Mouse (Mus musculus): ENCODE measurements around the gene Slc22a6.

Slc22a6 gene

DNA sequence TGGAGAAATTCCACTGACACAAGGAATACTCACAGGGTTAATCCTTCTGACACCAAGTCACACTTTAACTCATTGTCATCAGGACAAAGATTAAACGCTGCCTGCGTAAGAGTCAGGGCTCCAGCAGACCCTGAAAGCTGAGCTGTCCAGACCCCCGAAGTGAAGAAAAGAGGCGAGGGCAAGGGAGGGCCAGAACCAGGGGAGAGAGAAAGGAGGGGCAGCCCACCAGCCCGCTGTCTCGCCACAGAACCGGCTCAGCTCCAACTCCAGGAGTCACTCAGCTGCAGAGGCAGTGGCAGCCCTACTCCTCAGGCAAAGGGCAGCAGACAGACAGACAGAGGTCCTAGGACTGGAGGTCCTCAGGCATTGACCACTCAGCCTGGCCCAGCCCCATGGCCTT, at the start of gene Slc22a6:
TSS of gene Slc22a6 (plus strand) at position 136 of the 400 bp plus-strand sequence.
- DNase-seq (ENCODE audit: low read depth, low spot score), result no peak

DNA sequence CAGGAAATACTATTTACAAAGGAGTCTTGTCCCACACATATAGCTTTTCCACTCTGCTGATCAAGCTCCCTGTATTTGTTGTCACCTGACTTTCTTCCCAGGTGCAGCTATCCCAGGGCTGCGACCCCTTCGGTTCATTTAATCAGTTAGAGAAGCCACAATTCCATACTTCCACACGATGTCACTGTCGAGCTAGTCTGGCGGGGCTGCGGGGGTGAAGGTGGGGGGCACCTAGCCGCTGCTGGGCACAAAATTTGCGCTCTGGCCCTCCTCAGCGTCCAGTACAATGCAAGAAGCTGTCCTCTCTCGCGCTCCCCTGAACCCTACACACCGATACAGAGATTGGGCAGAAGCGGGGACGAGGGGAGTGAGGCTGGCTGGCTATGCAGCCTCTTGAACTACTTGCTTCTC, 48.4 kb upstream of the Slc22a6 start:
- DNase-seq (ENCODE audit: low read depth, low spot score), result no peak

DNA sequence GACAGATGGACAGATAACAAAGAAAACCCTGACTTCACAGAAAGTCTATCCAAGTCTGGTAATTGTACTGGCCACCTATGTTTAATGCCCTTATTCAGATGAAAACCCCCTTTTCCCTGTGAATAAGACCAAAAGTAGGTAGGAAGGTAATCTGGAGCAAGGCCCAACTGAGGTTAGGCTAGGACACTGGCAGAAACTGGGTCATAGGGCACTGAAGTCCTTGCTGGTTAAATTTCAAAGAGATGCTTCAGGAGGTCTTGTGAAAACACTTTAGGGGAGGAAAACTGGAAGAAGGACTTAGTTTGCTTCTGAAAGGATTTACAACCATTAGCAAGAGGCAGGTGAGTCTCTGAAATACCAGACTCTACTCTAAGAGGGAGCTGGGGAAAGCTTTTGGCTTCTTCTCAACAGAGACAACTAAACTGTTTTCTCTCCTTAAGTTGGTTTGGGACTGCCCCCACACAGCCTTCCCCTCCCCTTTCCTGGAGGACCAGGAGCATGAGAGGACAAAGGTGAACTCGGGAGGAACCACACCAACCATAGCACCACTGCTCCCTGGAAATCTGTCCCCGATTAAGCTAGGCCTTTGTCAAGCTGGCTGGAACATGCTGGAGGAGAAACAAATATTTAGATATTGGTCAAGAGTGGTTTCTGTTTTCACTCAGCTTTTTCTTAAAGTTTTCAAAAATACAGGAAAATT, 47.3 kb upstream of the Slc22a6 start:
- DNase-seq (ENCODE audit: low read depth, low spot score), result no peak

DNA sequence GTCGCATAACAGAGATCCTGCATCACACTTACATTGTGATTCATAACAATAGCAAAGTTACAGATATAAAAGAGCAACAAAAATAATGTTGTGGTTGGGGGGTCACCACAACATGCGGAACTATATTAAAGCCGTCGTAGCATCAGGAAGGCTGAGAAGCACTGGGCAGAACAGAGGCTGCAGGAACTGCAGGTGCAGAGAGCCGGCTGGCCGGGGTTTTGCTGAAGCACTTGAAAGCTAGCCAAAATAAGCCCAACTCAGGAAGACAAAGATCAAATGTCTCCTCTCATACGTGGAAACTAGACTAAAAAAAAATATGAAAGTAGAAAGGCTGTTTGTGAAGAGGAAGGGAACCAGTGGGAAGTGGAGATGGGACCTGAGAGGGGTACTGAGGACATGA, 46.1 kb upstream of the Slc22a6 start:
- peak; percentile 2 for DNase-seq (ENCODE audit: low read depth, low spot score)

DNA sequence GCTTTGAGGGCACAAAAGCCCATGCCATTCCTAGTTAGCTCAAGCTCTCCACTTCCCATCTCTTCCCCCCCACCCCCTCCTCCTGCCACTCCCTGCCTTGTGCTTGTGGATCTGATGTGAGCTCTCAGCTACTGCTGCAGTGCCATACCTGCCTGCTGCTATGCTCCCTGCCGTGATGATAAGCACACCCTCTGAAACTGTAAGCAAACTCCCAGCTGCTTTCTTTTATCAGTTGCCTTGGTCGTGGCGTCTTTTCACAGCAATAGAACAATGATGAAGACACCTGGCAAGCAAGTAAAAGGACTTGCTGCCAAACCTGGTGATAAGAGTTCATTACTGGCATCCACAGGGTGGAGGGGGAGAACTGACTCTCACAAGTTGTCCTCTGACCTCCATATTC, 45.4 kb upstream of the Slc22a6 start:
- no peak for DNase-seq (ENCODE audit: low read depth, low spot score)

DNA sequence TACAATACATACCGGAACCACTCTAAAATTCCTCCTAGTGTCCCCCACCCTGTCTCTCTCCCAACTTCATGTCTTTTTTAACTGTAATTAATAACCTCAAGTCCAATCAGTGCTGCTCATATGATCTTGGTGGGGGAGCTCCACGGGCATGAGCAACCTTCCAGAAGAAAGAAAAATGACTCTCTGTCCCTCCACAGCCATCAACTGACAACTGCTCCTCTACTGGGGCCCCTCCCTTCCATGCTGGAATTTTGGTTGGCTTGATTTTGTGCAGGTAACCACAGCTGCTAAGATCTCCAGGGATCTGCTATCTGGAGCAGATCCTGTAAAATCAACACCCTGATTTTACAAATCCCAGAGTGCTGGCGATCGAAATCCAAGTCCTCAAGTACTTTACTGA, 40.4 kb upstream of the Slc22a6 start:
- DNase-seq (ENCODE audit: low read depth, low spot score), result no peak

DNA sequence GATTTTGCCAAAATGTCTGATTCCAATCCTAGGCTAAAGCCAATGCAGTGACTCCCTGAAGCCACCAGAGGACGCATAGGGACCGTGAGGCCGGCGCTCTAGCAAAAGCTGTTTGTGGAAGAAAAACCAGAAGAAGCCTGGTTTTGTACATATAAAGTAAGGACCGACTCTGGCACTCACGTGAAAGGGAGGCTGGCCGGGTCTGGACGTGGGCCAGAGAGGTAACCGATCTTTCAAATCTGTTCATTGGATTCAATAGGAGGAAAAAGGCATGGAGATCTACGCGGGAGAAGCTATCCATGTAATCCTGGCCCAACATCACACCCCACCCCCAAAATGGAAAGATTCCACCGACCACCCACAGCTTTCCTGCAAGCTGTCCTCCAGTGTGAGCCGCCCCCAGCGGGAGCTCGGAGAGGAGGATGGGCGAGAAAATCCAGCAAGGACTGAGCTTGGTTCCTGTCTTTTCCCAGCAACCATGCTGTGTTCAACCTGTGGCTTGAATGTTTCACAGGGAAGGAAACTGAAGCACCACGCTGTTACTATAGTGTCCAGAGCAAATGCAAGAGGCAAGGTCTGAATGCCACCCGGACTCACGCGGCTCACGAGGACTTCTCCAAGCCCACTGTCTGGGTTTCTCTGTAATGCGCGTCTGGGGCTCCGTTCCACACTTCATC, 39.4 kb upstream of the Slc22a6 start:
- DNase-seq (ENCODE audit: low read depth, low spot score), result peak; percentile 24

DNA sequence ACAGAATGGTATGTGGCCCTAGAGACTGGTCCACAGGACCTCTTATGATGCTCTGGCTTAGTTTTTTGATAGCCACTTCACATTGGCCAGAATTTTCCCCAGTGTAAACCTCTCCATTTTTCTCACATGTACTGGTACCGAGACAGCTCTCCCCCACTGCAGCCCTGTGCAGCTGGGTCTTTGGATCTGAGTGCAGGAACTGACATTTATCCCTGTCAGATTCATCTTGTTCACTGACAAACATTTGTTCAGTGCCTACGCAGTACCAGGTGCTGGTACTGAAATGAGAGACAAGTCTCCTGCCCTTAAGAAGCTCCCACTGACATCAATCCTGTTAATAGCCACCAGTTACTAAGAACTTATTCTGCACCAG, 38.9 kb upstream of the Slc22a6 start:
- DNase-seq (ENCODE audit: low read depth, low spot score), result no peak

DNA sequence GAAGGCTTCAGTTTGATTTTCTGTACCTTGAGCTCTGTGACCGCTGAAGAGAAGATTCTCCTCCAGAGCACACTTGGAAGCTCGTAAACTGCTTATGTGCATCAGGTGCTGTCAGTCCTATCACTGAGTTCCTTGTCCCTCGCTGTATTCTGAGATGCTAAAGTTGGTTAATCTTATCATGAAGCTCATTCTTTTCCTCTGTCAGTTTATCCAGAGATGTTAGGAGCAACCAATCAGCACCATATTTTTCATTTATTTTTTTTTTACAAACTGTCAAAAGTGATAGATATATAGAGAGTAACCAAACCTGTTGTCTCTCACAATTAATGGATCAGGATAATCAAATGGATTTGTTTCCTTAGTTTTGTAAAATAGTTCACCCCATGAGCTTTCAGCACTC, 32.5 kb upstream of the Slc22a6 start:
- DNase-seq (ENCODE audit: low read depth, low spot score), result no peak

DNA sequence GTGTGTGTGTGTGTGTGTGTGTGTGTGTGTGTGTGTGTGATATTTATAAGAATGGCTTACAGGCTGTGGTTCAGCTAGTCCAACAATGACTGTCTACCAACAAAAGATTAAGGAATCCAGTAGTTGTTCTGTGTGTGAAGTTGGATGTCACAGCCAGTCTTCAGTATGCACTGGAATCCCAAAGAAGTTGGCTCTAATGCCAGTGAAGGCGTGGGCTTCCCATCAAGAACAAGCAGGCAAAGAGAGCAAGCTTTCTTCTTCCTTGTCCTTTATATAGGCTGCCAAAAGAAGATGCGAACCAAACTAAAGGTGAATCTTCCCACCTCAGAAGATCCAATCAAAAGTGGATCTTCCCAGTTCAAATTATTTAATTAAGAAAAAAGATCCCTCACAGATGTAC, 31.9 kb upstream of the Slc22a6 start:
- DNase-seq (ENCODE audit: low read depth, low spot score), result no peak

DNA sequence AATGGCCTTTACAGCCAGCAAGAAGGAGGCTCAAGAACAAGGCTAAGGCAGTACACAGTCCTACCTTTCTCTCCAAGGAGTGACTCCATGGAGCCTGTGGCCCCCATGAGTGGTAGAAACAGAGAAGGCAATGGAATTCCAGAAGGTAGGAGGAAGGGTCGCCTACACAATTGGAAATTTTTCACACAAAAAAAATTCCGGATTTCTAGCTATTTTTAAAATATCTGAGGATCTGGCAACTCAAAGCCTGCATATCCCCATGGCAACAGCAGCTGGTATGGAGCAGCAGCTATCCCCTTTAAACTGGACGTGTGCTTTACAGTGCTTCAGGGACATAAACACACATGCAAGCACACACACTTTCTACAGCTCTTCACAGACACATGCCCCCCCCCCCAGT, 31.5 kb upstream of the Slc22a6 start:
- DNase-seq (ENCODE audit: low read depth, low spot score), result no peak

DNA sequence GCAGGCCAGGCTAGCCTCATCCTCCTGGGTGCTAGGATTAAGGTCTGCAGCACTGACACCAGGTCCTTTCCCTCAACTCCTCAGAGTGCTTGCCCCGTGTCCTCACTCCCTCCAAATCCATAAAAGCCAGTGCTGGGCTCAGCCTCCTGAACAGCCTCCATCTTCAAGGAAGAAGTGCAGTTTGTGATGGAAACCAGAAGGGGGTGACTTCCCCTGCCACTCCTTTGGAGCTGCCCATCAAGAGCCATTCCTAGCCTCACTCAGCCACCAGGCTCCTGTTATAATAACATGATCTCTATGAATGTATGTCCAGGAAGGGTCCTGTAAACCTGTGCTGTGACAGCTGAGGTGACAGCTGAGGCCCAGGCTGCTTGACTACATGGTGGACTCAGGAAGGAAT, 30.5 kb upstream of the Slc22a6 start:
- DNase-seq (ENCODE audit: low read depth, low spot score), result no peak

DNA sequence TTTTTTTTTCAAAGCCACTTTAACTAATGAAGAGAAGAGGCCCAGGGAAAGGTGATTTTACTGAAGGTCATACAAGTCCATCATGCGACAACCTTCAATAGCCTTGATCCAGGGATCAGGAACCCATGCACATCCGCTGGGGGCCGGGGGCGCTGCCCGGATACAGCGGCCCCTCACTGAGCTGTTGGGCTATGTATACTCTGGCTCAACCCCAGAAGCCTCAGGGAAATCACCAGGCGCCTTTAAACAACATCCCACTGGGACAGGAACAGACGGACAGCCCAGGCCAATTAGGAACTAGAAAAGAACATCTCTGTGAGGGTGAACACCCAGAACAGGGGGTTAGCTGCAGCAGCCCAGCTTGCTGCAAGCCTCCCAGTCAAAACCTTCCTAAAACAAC, 26.9 kb upstream of the Slc22a6 start, which contains the start of gene Slc22a8:
TSS of gene Slc22a8 (plus strand) at position 301 of the 400 bp plus-strand sequence.
- no peak for DNase-seq (ENCODE audit: low read depth, low spot score)

DNA sequence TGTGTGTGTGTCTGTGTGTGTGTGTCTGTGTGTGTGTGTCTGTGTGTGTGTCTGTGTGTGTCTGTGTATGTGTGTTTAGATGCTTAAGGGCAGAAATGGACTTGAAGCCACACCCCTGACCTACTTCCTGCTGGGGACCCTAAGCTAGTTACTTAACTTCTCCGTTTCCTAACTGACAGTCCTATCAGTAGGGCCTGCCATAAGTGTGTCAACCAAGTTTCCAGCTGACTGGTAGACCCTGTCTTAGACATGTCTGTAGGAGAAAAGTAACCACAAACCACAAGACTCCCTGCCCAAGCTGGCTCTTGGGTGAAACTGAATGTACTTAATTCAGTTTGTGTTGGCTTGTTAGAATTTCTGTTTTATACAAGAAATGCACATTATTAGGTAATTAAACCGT, 25.7 kb upstream of the Slc22a6 start:
- DNase-seq (ENCODE audit: low read depth, low spot score), result peak; percentile 7

DNA sequence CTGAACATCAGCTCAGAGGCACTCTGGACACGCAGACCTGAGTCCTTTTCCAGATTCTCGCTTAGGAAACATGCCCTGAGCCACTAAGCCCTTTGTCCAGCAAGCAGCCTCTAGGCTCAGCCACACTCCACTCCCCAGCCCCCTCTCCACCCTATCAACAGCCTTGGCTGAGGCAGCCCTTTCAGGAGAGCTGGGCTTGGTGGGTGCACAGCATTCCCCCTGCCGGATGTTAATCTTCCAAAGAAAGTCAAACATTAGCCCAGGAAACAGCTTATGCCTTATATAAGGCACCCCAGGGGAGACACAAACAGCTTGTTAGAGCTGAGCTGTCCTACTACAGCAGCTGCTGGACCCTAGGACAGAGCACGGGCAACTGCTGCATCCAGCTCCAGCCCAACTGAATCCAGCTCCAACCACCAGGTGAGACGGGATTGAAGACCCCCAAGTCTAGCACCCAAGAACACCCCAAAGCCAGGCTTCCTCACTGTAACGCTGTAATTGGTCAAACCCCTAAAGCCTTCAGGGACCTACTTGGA, 24.9 kb upstream of the Slc22a6 start:
- no peak for DNase-seq (ENCODE audit: low read depth, low spot score)

DNA sequence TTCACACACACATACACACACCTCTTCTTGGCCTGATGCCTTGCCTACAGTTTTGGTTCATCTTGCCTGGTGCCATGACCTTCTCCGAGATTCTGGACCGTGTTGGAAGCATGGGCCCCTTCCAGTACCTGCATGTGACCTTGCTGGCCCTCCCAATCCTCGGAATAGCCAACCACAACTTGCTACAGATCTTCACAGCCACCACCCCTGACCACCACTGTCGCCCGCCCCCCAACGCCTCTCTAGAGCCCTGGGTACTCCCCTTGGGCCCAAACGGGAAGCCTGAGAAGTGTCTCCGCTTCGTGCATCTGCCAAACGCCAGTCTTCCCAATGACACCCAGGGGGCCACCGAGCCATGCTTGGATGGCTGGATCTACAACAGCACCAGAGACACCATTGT, 24.0 kb upstream of the Slc22a6 start:
- DNase-seq (ENCODE audit: low read depth, low spot score), result no peak

DNA sequence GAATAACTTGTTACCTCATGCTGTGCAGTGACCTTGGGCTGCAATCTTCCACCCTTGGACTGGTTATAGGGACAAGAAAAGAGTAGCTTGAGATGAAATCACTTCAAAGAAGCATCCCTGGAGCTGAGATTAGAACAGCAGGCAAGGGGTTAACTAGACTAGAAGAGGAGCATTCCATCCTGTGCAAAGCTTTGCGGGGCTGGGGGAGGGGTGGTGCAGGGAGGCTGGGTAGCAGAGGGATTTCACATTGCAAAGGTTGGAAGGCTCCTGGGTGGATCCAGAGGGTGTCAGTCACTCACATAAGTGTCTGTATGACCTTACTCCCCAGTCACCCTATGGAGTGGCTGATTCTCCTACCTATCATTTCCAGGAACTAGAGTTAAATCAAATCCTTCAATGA, 23.3 kb upstream of the Slc22a6 start:
- no peak for DNase-seq (ENCODE audit: low read depth, low spot score)

DNA sequence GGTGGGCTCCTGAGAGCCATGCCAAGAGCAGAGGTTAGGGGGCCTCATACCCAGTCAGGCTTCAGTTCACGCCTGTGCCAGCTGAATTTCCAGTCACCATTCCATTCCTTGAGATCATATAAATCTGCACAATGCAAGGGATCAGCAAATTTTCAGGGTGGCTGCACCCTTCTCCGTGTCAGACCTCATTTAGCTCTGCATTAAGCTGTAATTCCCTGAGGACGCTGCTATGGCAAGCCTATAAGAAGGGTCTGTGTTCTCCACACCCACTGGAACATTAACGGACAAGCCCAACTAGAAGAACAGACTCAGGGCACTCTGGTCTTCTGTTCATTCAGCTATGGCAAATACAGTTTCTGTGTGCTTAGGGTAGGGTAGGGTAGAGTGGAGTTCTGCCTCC, 20.6 kb upstream of the Slc22a6 start:
- DNase-seq (ENCODE audit: low read depth, low spot score), result no peak

DNA sequence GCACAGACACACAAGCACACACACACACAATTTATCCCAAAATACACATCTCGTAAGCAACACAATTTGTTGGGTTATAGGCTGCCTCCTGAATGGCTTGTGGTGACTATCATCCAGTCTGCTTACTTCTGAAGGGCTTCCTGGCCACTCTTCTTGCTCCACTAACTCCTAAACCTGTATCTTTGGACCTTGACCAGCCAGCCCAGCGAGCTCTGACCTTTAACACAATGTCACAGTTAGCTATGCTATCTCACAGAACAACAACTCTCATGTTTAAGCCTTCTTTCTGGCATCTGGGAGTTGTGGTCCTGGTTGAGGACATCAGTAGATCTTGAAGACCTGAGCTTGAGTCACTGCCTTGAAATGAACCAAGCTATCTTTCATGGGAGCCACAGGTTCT, 18.6 kb upstream of the Slc22a6 start:
- DNase-seq (ENCODE audit: low read depth, low spot score), result no peak

DNA sequence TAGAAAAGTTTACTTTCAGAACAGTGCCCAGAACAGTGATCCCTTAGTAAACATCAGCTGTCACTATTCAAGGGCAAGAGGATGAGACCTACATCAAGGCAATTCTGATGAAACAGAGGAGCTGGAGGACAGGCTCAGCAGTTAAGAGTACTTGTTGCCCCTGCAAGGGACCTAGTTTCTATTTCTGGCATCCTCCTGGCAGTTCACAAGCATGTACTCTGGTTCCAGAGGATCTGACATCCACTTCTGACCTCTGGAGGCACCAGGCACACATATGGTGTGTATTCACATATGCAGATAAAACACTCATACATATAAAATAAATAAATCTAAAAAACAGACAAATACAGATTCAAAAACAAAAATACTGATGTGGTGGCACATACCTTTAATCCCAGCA, 15.9 kb upstream of the Slc22a6 start:
- DNase-seq (ENCODE audit: low read depth, low spot score), result peak; percentile 36

DNA sequence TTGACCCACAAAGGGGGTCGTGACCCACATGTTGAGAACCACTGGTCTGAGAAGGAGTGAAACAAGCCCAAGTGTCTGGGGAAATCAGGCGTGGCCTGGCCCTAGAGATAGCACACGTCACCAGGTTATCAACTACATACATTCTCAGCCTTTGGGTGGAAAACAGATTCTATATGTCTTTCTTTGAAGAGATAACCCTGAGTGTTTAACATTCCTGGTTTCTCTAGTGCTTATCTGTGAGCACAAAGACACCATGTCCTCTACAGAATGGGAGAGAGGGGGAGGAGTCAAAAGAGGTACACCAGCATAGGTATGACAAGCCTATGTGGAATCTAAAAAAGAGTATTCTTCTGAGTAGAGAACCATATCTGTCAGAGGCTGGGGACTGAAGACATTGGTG, 14.9 kb upstream of the Slc22a6 start:
- no peak for DNase-seq (ENCODE audit: low read depth, low spot score)

DNA sequence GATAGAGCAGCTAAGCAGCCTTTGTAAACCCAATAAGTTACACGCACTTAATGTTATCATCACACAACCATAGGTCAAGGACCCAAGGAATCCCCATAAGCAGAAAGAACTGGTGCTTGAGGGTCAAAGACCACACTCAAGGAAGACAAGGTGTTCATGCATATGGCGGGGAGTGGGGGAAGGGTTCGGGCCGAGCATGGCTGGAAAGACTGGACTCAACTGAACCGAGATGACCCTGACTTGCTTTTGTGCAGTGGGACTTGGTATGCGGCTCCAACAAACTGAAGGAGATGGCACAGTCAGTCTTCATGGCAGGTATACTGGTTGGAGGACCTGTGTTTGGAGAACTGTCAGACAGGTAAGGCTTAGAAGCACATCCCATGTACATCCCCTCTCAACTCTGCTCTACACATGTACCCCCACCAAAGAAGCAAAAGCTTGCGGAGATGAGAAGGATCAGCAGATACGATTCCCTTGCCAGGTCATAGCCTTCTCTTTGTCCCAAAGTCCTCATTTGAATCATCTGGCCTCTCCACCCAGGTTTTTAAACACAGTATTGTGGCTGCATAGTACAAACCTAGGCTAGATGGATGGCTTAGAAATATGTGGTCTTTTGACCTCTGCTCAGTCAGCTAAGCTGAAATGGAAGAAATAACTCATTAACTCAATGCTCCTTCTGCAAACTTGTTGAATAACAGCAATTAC, 13.2 kb upstream of the Slc22a6 start:
- no peak for DNase-seq (ENCODE audit: low read depth, low spot score)

DNA sequence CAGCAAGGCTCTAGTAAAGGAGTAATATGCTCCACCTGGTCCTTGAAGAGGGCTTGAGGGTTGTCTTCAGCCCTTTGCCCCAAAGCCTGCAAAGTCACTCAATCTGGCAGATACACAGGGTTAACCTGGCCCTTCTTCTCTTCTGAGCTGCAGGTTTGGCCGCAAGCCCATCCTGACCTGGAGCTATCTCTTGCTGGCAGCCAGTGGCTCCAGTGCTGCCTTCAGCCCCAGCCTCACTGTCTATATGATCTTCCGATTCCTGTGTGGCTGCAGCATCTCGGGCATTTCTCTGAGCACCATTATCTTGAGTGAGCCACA, 12.6 kb upstream of the Slc22a6 start:
- no peak for DNase-seq (ENCODE audit: low read depth, low spot score)
